Mouse (Mus musculus): ENCODE results near the gene Olfr301. TPM values are rescaled to one million over a fixed set of nuclear protein-coding genes. Genes with fewer than 3 reads are reported as not detected.

The Olfr301 gene
- polyA plus RNA-seq (2016; fragmentation: Nextera tagmentation; extraction: Ambion mirVana) = not detected in 2 replicates

GRCm38 (mm10) chr7:86403546-86403945 is at the start of gene Olfr301:
Olfr301 (plus strand) TSS chr7:86403846.
- Histone ChIP-seq H3K36me3 (replicated peaks) (no peaks in the 10 kb centered on the region), H3K4me2 (no peak within 1 kb of the TSS), H3K27me3 (no peaks in the 10 kb centered on the region), H3K4me1 (no peaks in the 10 kb centered on the region), H3K27ac (no peak within 1 kb of the TSS), H3K9ac (no peak within 1 kb of the TSS), H3K4me3 (replicated peaks) (no peak within 1 kb of the TSS), H3K9me3 (no peaks in the 10 kb centered on the region)
- no peak for ATAC-seq (ENCODE audit: low FRiP score)
- 87% methylated on average over 2 of the region's 2 CpGs for WGBS

- H3K9me3 ChIP-seq = no peaks in the 10 kb centered on the region
- 95% methylated on average over 1 of the region's 1 CpGs for WGBS
- no peak within 1 kb of the TSS for H3K4me3 ChIP-seq (replicated peaks)
- H3K4me2 ChIP-seq = no peak within 1 kb of the TSS
- no peak within 1 kb of the TSS for H3K27ac ChIP-seq
- no peaks in the 10 kb centered on the region for H3K4me1 ChIP-seq
- no peaks in the 10 kb centered on the region for H3K36me3 ChIP-seq (replicated peaks)
- no peak for ATAC-seq (ENCODE audit: low FRiP score)
- H3K27me3 ChIP-seq = no peaks in the 10 kb centered on the region
- H3K9ac ChIP-seq = no peak within 1 kb of the TSS
Observed at GRCm38 (mm10) chr7:86366828-86367227, 36.8 kb upstream of the Olfr301 start, which contains the start of gene Olfr305. Olfr305 (minus strand) TSS chr7:86366928.

GRCm38 (mm10) chr7:86385769-86386168 is 17.9 kb upstream of the Olfr301 start:
- no peak for ATAC-seq (ENCODE audit: low FRiP score)
- Histone ChIP-seq H3K27ac (no peak overlapping the region), H3K27me3 (no peaks in the 10 kb centered on the region), H3K9me3 (no peaks in the 10 kb centered on the region), H3K4me2 (no peak overlapping the region), H3K4me3 (replicated peaks) (no peak overlapping the region), H3K4me1 (no peaks in the 10 kb centered on the region), H3K36me3 (replicated peaks) (no peaks in the 10 kb centered on the region), H3K9ac (no peak overlapping the region)
- WGBS = 68% methylated on average over 3 of the region's 3 CpGs

GRCm38 (mm10) chr7:86386558-86386957 is 17.1 kb upstream of the Olfr301 start, which contains the start of gene Olfr304:
Olfr304 (minus strand) TSS chr7:86386658.
- H3K4me1 ChIP-seq = no peaks in the 10 kb centered on the region
- 82% methylated on average over 1 of the region's 1 CpGs for WGBS

GRCm38 (mm10) chr7:86397689-86398088 is 6.0 kb upstream of the Olfr301 start, which contains the start of gene Olfr303:
Olfr303 (minus strand) TSS chr7:86397789.
- H3K27me3 ChIP-seq = no peaks in the 10 kb centered on the region
- no peaks in the 10 kb centered on the region for H3K36me3 ChIP-seq (replicated peaks)
- H3K4me2 ChIP-seq = no peak within 1 kb of the TSS
- ATAC-seq (ENCODE audit: low FRiP score) = no peak
- H3K4me3 ChIP-seq (replicated peaks) = no peak within 1 kb of the TSS
- H3K9me3 ChIP-seq = no peaks in the 10 kb centered on the region
- H3K9ac ChIP-seq = no peak within 1 kb of the TSS
- H3K4me1 ChIP-seq = no peaks in the 10 kb centered on the region
- H3K27ac ChIP-seq = no peak within 1 kb of the TSS

More at GRCm38 (mm10) chr7:86386558-86386957, 17.1 kb upstream of the Olfr301 start, which contains the start of gene Olfr304:
- Histone ChIP-seq H3K27ac (no peak within 1 kb of the TSS), H3K4me2 (no peak within 1 kb of the TSS), H3K27me3 (no peaks in the 10 kb centered on the region), H3K9me3 (no peaks in the 10 kb centered on the region), H3K9ac (no peak within 1 kb of the TSS), H3K4me3 (replicated peaks) (no peak within 1 kb of the TSS), H3K36me3 (replicated peaks) (no peaks in the 10 kb centered on the region)
- no peak for ATAC-seq (ENCODE audit: low FRiP score)

- no peak within 1 kb of the TSS for H3K4me2 ChIP-seq
- no peak for ATAC-seq (ENCODE audit: low FRiP score)
- no peak within 1 kb of the TSS for H3K4me3 ChIP-seq (replicated peaks)
- no peaks in the 10 kb centered on the region for H3K9me3 ChIP-seq
- no peaks in the 10 kb centered on the region for H3K36me3 ChIP-seq (replicated peaks)
- no peak within 1 kb of the TSS for H3K9ac ChIP-seq
- no peaks in the 10 kb centered on the region for H3K27me3 ChIP-seq
- no peak within 1 kb of the TSS for H3K27ac ChIP-seq
- 81% methylated on average over 1 of the region's 1 CpGs for WGBS
- no peaks in the 10 kb centered on the region for H3K4me1 ChIP-seq
Observed at GRCm38 (mm10) chr7:86459621-86460020, 56.0 kb downstream of the Olfr301 start, which contains the start of gene Olfr299. Olfr299 (plus strand) TSS chr7:86459921.

Other genes with a start within 250 kb of the Olfr301 start
- not detected in 2 replicates for gene Vmn2r75, start 232.1 kb upstream of the Olfr301 start, polyA plus RNA-seq (2016; fragmentation: Nextera tagmentation; extraction: Ambion mirVana)
- gene Vmn2r76, start 157.5 kb upstream of the Olfr301 start, polyA plus RNA-seq (2016; fragmentation: Nextera tagmentation; extraction: Ambion mirVana) = not detected in 2 replicates
- gene Olfr310, start 126.7 kb upstream of the Olfr301 start, polyA plus RNA-seq (2016; fragmentation: Nextera tagmentation; extraction: Ambion mirVana) = not detected in 2 replicates
- gene Olfr309, start 90.1 kb upstream of the Olfr301 start, polyA plus RNA-seq (2016; fragmentation: Nextera tagmentation; extraction: Ambion mirVana) = not detected in 2 replicates
- not detected in 2 replicates for gene Olfr308, start 78.2 kb upstream of the Olfr301 start, polyA plus RNA-seq (2016; fragmentation: Nextera tagmentation; extraction: Ambion mirVana)
- not detected in 2 replicates for gene Olfr307, start 66.3 kb upstream of the Olfr301 start, polyA plus RNA-seq (2016; fragmentation: Nextera tagmentation; extraction: Ambion mirVana)
- not detected in 2 replicates for gene Olfr305, start 36.9 kb upstream of the Olfr301 start, polyA plus RNA-seq (2016; fragmentation: Nextera tagmentation; extraction: Ambion mirVana)
- not detected in 2 replicates for gene Olfr304, start 17.2 kb upstream of the Olfr301 start, polyA plus RNA-seq (2016; fragmentation: Nextera tagmentation; extraction: Ambion mirVana)
- gene Olfr303, start 6.1 kb upstream of the Olfr301 start, polyA plus RNA-seq (2016; fragmentation: Nextera tagmentation; extraction: Ambion mirVana) = not detected in 2 replicates
- not detected in 2 replicates for gene Olfr299, start 56.1 kb downstream of the Olfr301 start, polyA plus RNA-seq (2016; fragmentation: Nextera tagmentation; extraction: Ambion mirVana)
- gene Olfr298, start 88.6 kb downstream of the Olfr301 start, polyA plus RNA-seq (2016; fragmentation: Nextera tagmentation; extraction: Ambion mirVana) = not detected in 2 replicates
- not detected in 2 replicates for gene Olfr297, start 116.1 kb downstream of the Olfr301 start, polyA plus RNA-seq (2016; fragmentation: Nextera tagmentation; extraction: Ambion mirVana)
- not detected in 2 replicates for gene Olfr295, start 180.0 kb downstream of the Olfr301 start, polyA plus RNA-seq (2016; fragmentation: Nextera tagmentation; extraction: Ambion mirVana)
- not detected in 2 replicates for gene Olfr294, start 212.8 kb downstream of the Olfr301 start, polyA plus RNA-seq (2016; fragmentation: Nextera tagmentation; extraction: Ambion mirVana)
- not detected in 2 replicates for gene Olfr293, start 245.2 kb downstream of the Olfr301 start, polyA plus RNA-seq (2016; fragmentation: Nextera tagmentation; extraction: Ambion mirVana)

Data from forebrain, embryonic 12.5 days (tissue).